Mouse (Mus musculus) liver, adult 2 months (tissue): ENCODE results near the gene Kif19a. TPM values are rescaled to one million over a fixed set of nuclear protein-coding genes. Genes with fewer than 3 reads are reported as not detected.
A peak's percentile ranks its signal among the peaks of the same experiment; 100 is the strongest.

ENCODE experiments used
- DNase-seq: peaks from one replicate; pipeline ENCODE4 v3.0.0-alpha.2; 2011; ENCODE audit warnings: low read depth, low spot score; ENCODE audit errors: extremely low read depth
- H3K27ac ChIP-seq: fragments of 200-500 bp; replicated peaks from 2 replicates; pipeline ENCODE4 v1.5.1; 2012; ENCODE audit warnings: low read depth, mild to moderate bottlenecking, control low read depth, inconsistent platforms, low read length; ENCODE audit not compliant: insufficient read depth
- H3K27me3 ChIP-seq: fragments of 200-500 bp; 2 replicates; pipeline ENCODE4 v1.6.1; 2012; ENCODE audit warnings: mild to moderate bottlenecking, moderate library complexity, low read length, inconsistent platforms; ENCODE audit not compliant: control insufficient read depth, insufficient read depth
- H3K36me3 ChIP-seq: fragments of 200-500 bp; 2 replicates; pipeline ENCODE4 v1.6.1; 2012; ENCODE audit warnings: low read length, inconsistent platforms; ENCODE audit not compliant: control insufficient read depth, insufficient read depth
- H3K4me1 ChIP-seq: fragments of 200-500 bp; 2 replicates; pipeline ENCODE4 v1.6.1; 2011; ENCODE audit warnings: low read length; ENCODE audit not compliant: control insufficient read depth, insufficient read depth
- H3K4me3 ChIP-seq: fragments of 200-500 bp; 2 replicates; pipeline ENCODE4 v1.5.1; 2011; ENCODE audit warnings: low read depth, mild to moderate bottlenecking, control low read depth, low read length, moderate library complexity; ENCODE audit not compliant: insufficient read depth
- H3K79me2 ChIP-seq: fragments of 200-500 bp; 2 replicates; pipeline ENCODE4 v1.6.1; 2012; ENCODE audit warnings: inconsistent platforms, mild to moderate bottlenecking, low read length, moderate library complexity; ENCODE audit not compliant: control insufficient read depth, insufficient read depth
- H3K9ac ChIP-seq: fragments of 200-500 bp; 2 replicates; pipeline ENCODE4 v1.6.1; 2012; ENCODE audit warnings: low read depth, mild to moderate bottlenecking, control low read depth, inconsistent platforms, low read length
- CTCF ChIP-seq: fragments of 200-500 bp; IDR thresholded peaks from 2 replicates; pipeline ENCODE4 v1.5.1; 2011; ENCODE audit warnings: low read depth, low read length, control low read depth
- POLR2A ChIP-seq: fragments of 200-500 bp; IDR thresholded peaks from 2 replicates; pipeline ENCODE4 v1.6.1; 2011; ENCODE audit warnings: low read length, control low read depth; ENCODE audit not compliant: insufficient read depth; ENCODE audit errors: extremely low read depth
- WGBS: fragments of 180-500 bp; shearing (Covaris S2); methylation state at CpG from one replicate; pipeline ENCODE4 v1.1.7; 2018; 5-methylcytosine and 5-hydroxymethylcytosine counted together
- polyA plus RNA-seq: library from polyadenylated mRNA; depleted of rRNA; stranded (reverse); fragments of >200 nt; gene quantifications from 2 replicates; pipeline ENCODE4 v1.2.3, GENCODE M21; 2012; rRNA removed
- total RNA-seq: library from RNA; depleted of rRNA; stranded (reverse); fragments of >200 nt; gene quantifications from 2 replicates; pipeline ENCODE4 v1.2.3, GENCODE M21; 2014; rRNA removed

Gene Kif19a
- 0.37 and 0.74 TPM in 2 replicates for total RNA-seq
- 0.24 and 0.26 TPM in 2 replicates for polyA plus RNA-seq

DNA sequence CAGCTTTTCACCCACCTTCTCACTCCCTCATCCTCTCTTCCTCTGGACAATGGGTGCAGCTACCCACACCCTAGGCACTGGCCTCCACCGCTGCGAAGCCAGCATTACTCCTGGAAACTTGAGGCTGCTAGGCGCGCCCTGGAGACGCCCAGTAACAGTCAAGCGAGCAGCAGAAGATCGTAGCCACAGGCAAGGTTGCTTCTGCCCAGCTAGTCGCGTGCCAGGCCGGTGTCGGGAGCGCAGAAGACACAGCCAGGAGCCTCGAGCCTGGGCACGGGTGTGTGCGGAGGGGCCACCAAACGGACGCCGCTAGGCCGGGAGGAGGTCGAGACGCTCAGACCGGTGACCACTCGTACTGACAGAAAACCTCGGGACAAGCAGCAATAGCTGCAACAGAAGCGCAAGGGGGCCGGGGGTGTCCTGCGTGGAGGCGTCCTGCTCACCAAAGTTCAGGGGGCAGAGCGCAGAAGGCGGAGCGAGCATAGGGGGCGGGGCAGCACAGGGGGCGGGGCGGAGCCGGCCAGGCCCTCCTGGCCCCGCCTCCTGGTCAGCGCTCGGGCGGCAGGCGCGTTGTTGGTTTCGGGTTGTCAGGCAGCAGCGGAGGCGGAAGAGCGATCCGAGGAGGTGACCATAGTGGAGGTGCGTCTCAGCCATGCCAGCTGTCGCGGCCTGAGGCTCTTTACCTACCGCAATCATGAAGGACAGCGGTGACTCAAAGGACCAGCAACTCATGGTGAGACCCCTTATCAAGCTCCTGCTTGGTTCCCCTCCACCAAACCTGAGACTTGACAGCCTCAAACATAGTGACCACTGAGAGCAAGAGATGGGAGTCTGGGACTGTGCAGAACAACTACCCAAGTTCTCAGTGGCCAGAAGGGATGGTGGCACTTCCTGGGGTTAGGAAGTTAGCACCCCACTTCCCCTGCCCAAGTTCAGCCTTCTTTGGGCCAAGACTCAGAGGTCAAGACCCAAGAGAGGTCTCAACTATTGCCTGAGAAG lies at the start of gene Kif19a:
Gene Kif19a, plus strand, starts transcription at position 569 of the 999 bp plus-strand sequence.
- 0 out of 2 replicates have a peak, but pooled peaks cover 2% of the 10 kb centered on the region for H3K27me3 ChIP-seq
- DNase-seq, result peak; percentile 42
- H3K79me2 ChIP-seq, result no peaks in the 10 kb centered on the region
- peaks cover 3% of the 10 kb centered on the region; the same call in 1 of the 2 replicates for H3K4me1 ChIP-seq
- 6% methylated on average over 51 of the region's 51 CpGs for WGBS
- H3K4me3 ChIP-seq, result peak within 1 kb of the TSS; percentile 58
- TF ChIP-seq POLR2A (no peak), CTCF (no peak)
- H3K36me3 ChIP-seq, result no peaks in the 10 kb centered on the region
- no peak within 1 kb of the TSS for H3K27ac ChIP-seq
- peak within 1 kb of the TSS; percentile 35 for H3K9ac ChIP-seq

DNA sequence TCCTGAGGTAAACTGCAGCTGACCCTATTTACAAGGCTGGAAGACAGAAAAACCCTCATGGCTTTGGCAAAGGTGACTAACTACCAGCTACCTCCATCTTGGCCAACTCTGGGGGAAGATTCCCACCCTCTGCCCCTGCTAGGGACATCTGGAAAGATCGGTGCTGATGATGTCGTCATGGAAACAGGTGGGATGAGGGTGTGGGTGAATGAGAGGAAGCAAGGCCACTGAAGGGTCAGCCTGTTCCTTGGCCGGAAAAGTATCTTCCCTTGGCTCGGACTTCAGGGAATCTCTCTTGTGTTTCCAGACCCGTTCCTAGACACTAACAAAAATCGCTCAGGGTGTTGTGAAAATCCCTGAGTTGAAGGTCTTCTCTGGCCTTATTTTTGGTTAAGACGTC lies 49.7 kb upstream of the Kif19a start:
- DNase-seq, result no peak
- H3K36me3 ChIP-seq, result peaks cover 14% of the 10 kb centered on the region; the same call in 1 of the 2 replicates
- no peak overlapping the region for H3K9ac ChIP-seq
- H3K79me2 ChIP-seq, result no peaks in the 10 kb centered on the region
- no peaks in the 10 kb centered on the region for H3K4me1 ChIP-seq
- TF ChIP-seq CTCF, result no peak
- TF ChIP-seq POLR2A, result no peak
- no peak overlapping the region for H3K4me3 ChIP-seq
- H3K27me3 ChIP-seq, result no peaks in the 10 kb centered on the region
- WGBS, result 81% methylated on average over 7 of the region's 7 CpGs
- no peak overlapping the region for H3K27ac ChIP-seq

DNA sequence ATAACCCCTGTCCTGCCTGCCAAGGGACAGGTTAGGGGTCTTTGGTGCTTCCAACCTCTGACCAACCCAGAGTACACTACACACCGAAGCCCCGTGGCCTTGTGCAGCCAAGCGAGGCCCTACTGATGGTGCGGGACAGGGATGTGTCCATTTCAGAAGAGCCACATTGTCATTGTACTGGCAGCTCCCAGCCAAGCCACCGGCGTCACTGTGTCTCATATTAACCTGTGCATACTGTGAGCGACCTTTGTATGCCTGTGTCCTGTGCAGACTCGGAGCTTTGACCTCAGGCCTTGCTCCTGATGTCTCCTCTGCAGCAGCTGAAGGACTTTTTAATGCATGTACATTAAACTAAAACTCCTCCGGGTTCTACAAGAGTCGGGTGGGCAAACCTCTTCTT lies 44.7 kb upstream of the Kif19a start:
- peak; percentile 31 for DNase-seq
- Histone ChIP-seq H3K9ac (no peak overlapping the region), H3K4me3 (no peak overlapping the region), H3K27me3 (no peaks in the 10 kb centered on the region), H3K79me2 (no peaks in the 10 kb centered on the region), H3K27ac (no peak overlapping the region), H3K36me3 (peaks cover 3% of the 10 kb centered on the region; the same call in 1 of the 2 replicates), H3K4me1 (no peaks in the 10 kb centered on the region)
- 59% methylated on average over 10 of the region's 10 CpGs for WGBS
- TF ChIP-seq POLR2A (no peak), CTCF (no peak)

DNA sequence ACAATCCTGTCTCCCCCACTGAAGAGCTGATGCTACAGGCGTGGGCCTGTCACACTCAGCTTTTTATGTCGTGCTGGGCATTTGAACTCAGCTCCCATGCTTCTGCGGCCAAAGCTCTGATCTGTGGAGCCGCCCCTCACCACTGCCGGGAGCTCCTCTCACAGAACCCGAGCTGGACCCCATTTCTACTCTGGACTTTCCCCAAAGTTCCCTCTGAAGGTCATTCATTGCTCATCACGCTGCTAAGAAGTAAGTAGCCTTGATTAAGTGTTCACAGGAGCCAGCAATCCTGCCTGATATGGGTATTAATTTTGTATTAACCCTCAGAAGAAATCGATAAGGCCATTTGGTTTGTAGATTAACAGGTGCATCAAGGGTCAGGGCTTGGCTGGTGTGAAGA lies 42.8 kb upstream of the Kif19a start:
- H3K4me3 ChIP-seq, result no peak overlapping the region
- 83% methylated on average over 8 of the region's 8 CpGs for WGBS
- DNase-seq, result no peak
- no peaks in the 10 kb centered on the region for H3K79me2 ChIP-seq
- H3K27me3 ChIP-seq, result no peaks in the 10 kb centered on the region
- H3K9ac ChIP-seq, result no peak overlapping the region
- peaks cover under 1% of the 10 kb centered on the region; the same call in 1 of the 2 replicates for H3K4me1 ChIP-seq
- TF ChIP-seq CTCF, result no peak
- TF ChIP-seq POLR2A, result no peak
- H3K27ac ChIP-seq, result no peak overlapping the region
- no peaks in the 10 kb centered on the region for H3K36me3 ChIP-seq

DNA sequence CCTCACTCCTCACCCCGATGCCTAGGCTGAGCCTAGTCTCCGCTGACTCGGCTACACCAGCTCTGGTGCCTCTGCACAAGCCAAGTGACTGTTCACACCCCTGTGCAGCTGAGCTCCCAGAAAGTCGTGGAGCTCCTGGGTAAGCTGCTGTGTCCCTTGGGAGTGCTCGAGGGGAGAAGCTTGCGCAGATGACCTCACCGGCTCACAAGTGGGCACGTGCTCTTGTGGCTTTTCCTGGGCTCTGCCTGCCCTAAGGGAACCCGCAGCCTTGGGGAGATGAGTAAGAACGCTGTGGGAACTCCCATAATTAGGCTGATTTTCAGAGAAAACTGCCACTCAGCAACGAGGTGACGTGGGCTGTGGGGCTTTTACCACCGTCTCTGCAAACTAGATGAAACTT lies 42.2 kb upstream of the Kif19a start:
- Histone ChIP-seq H3K27ac (no peak overlapping the region), H3K36me3 (no peaks in the 10 kb centered on the region), H3K9ac (no peak overlapping the region), H3K4me3 (no peak overlapping the region), H3K27me3 (no peaks in the 10 kb centered on the region), H3K79me2 (no peaks in the 10 kb centered on the region), H3K4me1 (peaks cover 2% of the 10 kb centered on the region; the same call in 1 of the 2 replicates)
- DNase-seq, result no peak
- no peak for TF ChIP-seq POLR2A
- no peak for TF ChIP-seq CTCF
- WGBS, result 79% methylated on average over 13 of the region's 13 CpGs
